Mouse (Mus musculus): ENCODE results near the gene B3galt6. TPM values are rescaled to one million over a fixed set of nuclear protein-coding genes. Genes with fewer than 3 reads are reported as not detected.
A peak's percentile ranks its signal among the peaks of the same experiment; 100 is the strongest.

B3galt6 gene
- polyA plus RNA-seq, 1 experiment from 2014 or later, result 18.2 TPM

DNA sequence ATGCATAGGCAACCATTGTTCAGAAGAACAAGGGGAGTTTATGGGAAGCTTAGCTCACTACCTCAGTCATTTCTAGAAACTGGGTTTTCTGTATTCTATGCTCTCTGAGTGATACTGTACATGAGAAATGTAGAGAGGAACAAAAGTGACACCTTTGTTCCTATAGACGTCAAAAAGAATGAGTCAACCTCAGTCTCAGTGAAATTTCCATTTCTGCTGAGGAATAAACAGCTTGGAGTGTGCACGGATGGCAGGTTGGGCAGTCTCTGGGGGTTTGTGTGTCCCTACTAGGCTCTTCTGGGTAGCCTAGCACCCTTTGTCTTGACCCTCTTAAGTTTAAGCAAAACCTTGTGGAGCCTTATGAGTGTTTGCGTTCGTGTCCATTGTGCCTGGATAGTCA, 15.9 kb upstream of the B3galt6 start:
- 97% methylated on average over 4 of the region's 4 CpGs for WGBS
- Histone ChIP-seq H3K9ac (ENCODE audit: low read depth, low read length) (no peak overlapping the region), H3K36me3 (ENCODE audit: control insufficient read depth, insufficient read depth, low read length) (peaks cover 22% of the 10 kb centered on the region; the same call in 1 of the 2 replicates), H3K9me3 (ENCODE audit: control insufficient read depth, low read length) (no peaks in the 10 kb centered on the region), H3K27me3 (ENCODE audit: control insufficient read depth, insufficient read depth, low read length) (no peaks in the 10 kb centered on the region), H3K4me2 (replicated peaks; ENCODE audit: low read depth, low read length) (no peak overlapping the region), H3K4me3 (ENCODE audit: low read depth, low read length) (no peak overlapping the region), H3K4me1 (replicated peaks; ENCODE audit: control insufficient read depth, insufficient read depth, low read length) (no peaks in the 10 kb centered on the region), H3K27ac (ENCODE audit: low read depth, low read length) (no peak overlapping the region)
- DNase-seq (ENCODE audit: low spot score) (no peak), ATAC-seq (ENCODE audit: low FRiP score) (no peak)

- no peak overlapping the region for H3K4me3 ChIP-seq (ENCODE audit: low read depth, low read length)
- no peaks in the 10 kb centered on the region for H3K9me3 ChIP-seq (ENCODE audit: control insufficient read depth, low read length)
- ATAC-seq (ENCODE audit: low FRiP score), result no peak
- DNase-seq (ENCODE audit: low spot score), result no peak
- H3K4me2 ChIP-seq (replicated peaks; ENCODE audit: low read depth, low read length), result no peak overlapping the region
- no peaks in the 10 kb centered on the region for H3K4me1 ChIP-seq (replicated peaks; ENCODE audit: control insufficient read depth, insufficient read depth, low read length)
- H3K27me3 ChIP-seq (ENCODE audit: control insufficient read depth, insufficient read depth, low read length), result no peaks in the 10 kb centered on the region
- no peak overlapping the region for H3K27ac ChIP-seq (ENCODE audit: low read depth, low read length)
- H3K36me3 ChIP-seq (ENCODE audit: control insufficient read depth, insufficient read depth, low read length), result peaks cover 29% of the 10 kb centered on the region
- 95% methylated on average over 3 of the region's 3 CpGs for WGBS
- no peak overlapping the region for H3K9ac ChIP-seq (ENCODE audit: low read depth, low read length)
Measured at GRCm38 (mm10) chr4:156004109-156004508, 11.7 kb upstream of the B3galt6 start.

DNA sequence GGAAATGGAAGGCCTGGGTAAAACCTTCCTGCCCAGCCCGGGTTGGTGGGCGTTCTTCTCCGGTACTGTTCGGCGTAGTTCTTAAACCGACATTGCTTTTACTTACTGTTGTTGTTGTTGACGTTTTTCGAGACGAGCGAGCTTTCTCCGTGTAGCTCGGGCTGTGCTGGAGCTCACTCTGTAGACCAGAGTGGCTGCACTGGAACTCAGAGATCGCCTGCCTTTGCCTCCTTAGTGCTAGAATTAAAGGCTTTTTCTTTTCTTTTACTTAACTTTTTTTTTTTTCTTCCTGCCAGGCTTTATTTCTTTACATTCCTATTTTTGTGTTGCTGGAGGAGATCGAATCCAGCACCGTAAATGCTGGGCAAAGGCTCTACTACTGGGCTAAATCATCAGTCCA, 1.2 kb upstream of the B3galt6 start:
- H3K4me2 ChIP-seq (replicated peaks; ENCODE audit: low read depth, low read length), result peak overlapping the region; percentile 60
- H3K9ac ChIP-seq (ENCODE audit: low read depth, low read length), result peak overlapping the region; percentile 72
- peaks cover 13% of the 10 kb centered on the region for H3K4me1 ChIP-seq (replicated peaks; ENCODE audit: control insufficient read depth, insufficient read depth, low read length)
- no peaks in the 10 kb centered on the region for H3K36me3 ChIP-seq (ENCODE audit: control insufficient read depth, insufficient read depth, low read length)
- H3K9me3 ChIP-seq (ENCODE audit: control insufficient read depth, low read length), result no peaks in the 10 kb centered on the region
- no peak for ATAC-seq (ENCODE audit: low FRiP score)
- H3K4me3 ChIP-seq (ENCODE audit: low read depth, low read length), result peak overlapping the region; percentile 85
- DNase-seq (ENCODE audit: low spot score), result no peak
- H3K27me3 ChIP-seq (ENCODE audit: control insufficient read depth, insufficient read depth, low read length), result no peaks in the 10 kb centered on the region
- 7% methylated on average over 15 of the region's 15 CpGs for WGBS
- peak overlapping the region; percentile 92 for H3K27ac ChIP-seq (ENCODE audit: low read depth, low read length)

- peak overlapping the region; percentile 72 for H3K9ac ChIP-seq (ENCODE audit: low read depth, low read length)
- H3K9me3 ChIP-seq (ENCODE audit: control insufficient read depth, low read length), result no peaks in the 10 kb centered on the region
- WGBS, result under 1% methylated on average over 70 of the region's 70 CpGs
- peaks cover 13% of the 10 kb centered on the region for H3K4me1 ChIP-seq (replicated peaks; ENCODE audit: control insufficient read depth, insufficient read depth, low read length)
- ATAC-seq (ENCODE audit: low FRiP score) (peak; percentile 87), DNase-seq (ENCODE audit: low spot score) (peak; percentile 96)
- peak overlapping the region; percentile 60 for H3K4me2 ChIP-seq (replicated peaks; ENCODE audit: low read depth, low read length)
- H3K27me3 ChIP-seq (ENCODE audit: control insufficient read depth, insufficient read depth, low read length), result no peaks in the 10 kb centered on the region
- no peaks in the 10 kb centered on the region for H3K36me3 ChIP-seq (ENCODE audit: control insufficient read depth, insufficient read depth, low read length)
- peak overlapping the region; percentile 85 for H3K4me3 ChIP-seq (ENCODE audit: low read depth, low read length)
- H3K27ac ChIP-seq (ENCODE audit: low read depth, low read length), result peak overlapping the region; percentile 92
Measured at GRCm38 (mm10) chr4:155992906-155993547, 578 bp upstream of the B3galt6 start.

GRCm38 (mm10) chr4:155991908-155992230, 580 bp downstream of the B3galt6 start:
- no peak; the same call in 1 of the 2 replicates for ATAC-seq (ENCODE audit: low FRiP score)
- peak overlapping the region; percentile 79 for H3K9ac ChIP-seq (ENCODE audit: low read depth, low read length)
- DNase-seq (ENCODE audit: low spot score), result no peak
- no peaks in the 10 kb centered on the region for H3K36me3 ChIP-seq (ENCODE audit: control insufficient read depth, insufficient read depth, low read length)
- H3K9me3 ChIP-seq (ENCODE audit: control insufficient read depth, low read length), result no peaks in the 10 kb centered on the region
- H3K27ac ChIP-seq (ENCODE audit: low read depth, low read length), result peak overlapping the region; percentile 86
- H3K4me1 ChIP-seq (replicated peaks; ENCODE audit: control insufficient read depth, insufficient read depth, low read length), result peaks cover 13% of the 10 kb centered on the region
- WGBS, result 33% methylated on average over 37 of the region's 37 CpGs
- peak overlapping the region; percentile 85 for H3K4me3 ChIP-seq (ENCODE audit: low read depth, low read length)
- H3K4me2 ChIP-seq (replicated peaks; ENCODE audit: low read depth, low read length), result peak overlapping the region; percentile 98
- no peaks in the 10 kb centered on the region for H3K27me3 ChIP-seq (ENCODE audit: control insufficient read depth, insufficient read depth, low read length)

DNA sequence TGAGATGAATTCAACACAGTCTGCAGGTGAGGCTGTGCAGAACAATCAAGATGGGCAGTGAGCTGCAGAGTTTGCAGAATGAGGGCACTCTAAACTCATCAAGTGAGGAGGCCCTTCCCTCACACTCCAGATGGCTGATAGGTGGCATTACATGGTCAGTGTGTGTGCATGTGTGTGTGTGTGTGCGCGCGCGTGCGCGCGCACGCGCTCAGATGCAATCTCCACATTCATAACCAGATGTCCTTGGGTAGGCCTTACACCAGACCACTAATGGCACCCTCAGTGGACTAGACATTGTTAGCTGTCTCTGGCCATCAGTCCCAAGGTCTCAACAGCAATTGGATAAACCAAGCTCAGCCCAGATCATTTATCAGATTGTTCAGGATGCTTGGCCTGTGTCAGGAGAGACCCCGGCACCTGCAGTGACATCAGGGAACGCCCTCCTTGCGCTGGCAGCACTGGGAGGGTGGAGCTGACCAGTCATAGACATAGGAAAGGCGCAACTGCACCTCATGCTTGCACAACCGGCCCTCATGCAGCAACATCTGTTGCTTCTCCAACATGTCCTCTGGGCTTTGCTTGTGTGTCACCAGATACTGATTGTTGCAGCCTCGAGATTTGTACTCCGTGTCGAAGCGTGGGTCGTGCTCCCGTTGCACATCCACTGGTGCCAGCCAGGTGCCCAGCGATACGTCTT, 1.1 kb downstream of the B3galt6 start:
- ATAC-seq (ENCODE audit: low FRiP score), result no peak; the same call in 1 of the 2 replicates
- Histone ChIP-seq H3K36me3 (ENCODE audit: control insufficient read depth, insufficient read depth, low read length) (no peaks in the 10 kb centered on the region), H3K4me1 (replicated peaks; ENCODE audit: control insufficient read depth, insufficient read depth, low read length) (peaks cover 13% of the 10 kb centered on the region), H3K9me3 (ENCODE audit: control insufficient read depth, low read length) (no peaks in the 10 kb centered on the region), H3K9ac (ENCODE audit: low read depth, low read length) (peak overlapping the region; percentile 79), H3K4me3 (ENCODE audit: low read depth, low read length) (peak overlapping the region; percentile 85), H3K27ac (ENCODE audit: low read depth, low read length) (no peak overlapping the region), H3K27me3 (ENCODE audit: control insufficient read depth, insufficient read depth, low read length) (no peaks in the 10 kb centered on the region), H3K4me2 (replicated peaks; ENCODE audit: low read depth, low read length) (peak overlapping the region; percentile 98)
- DNase-seq (ENCODE audit: low spot score), result no peak
- WGBS, result 88% methylated on average over 22 of the region's 22 CpGs

DNA sequence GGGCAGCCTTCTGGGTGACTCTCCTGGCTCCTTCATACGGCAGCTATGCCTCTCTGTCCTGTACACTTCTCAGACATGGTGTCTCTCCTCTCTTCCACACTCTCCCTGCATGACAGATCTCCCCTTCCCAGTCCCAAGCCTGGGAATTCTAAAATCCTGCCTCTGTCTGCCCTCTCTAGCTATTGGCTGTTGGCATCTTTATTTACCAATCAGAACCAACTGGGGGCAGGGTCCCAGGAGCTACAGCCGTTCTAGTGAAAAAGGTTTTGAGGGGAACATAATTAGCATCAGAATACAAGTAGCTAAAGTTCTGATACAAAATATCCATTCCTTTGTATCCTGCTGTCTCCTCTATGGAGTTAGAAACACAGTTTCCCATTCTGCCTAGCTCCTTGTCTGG, 8.7 kb downstream of the B3galt6 start:
- Histone ChIP-seq H3K4me3 (ENCODE audit: low read depth, low read length) (no peak overlapping the region), H3K4me2 (replicated peaks; ENCODE audit: low read depth, low read length) (no peak overlapping the region), H3K27ac (ENCODE audit: low read depth, low read length) (no peak overlapping the region), H3K9ac (ENCODE audit: low read depth, low read length) (no peak overlapping the region), H3K9me3 (ENCODE audit: control insufficient read depth, low read length) (no peaks in the 10 kb centered on the region), H3K4me1 (replicated peaks; ENCODE audit: control insufficient read depth, insufficient read depth, low read length) (no peaks in the 10 kb centered on the region), H3K27me3 (ENCODE audit: control insufficient read depth, insufficient read depth, low read length) (no peaks in the 10 kb centered on the region), H3K36me3 (ENCODE audit: control insufficient read depth, insufficient read depth, low read length) (no peaks in the 10 kb centered on the region)
- 16% methylated on average over 2 of the region's 2 CpGs for WGBS
- DNase-seq (ENCODE audit: low spot score) (no peak), ATAC-seq (ENCODE audit: low FRiP score) (no peak)

GRCm38 (mm10) chr4:155981436-155982082, 10.9 kb downstream of the B3galt6 start:
- Histone ChIP-seq H3K4me1 (replicated peaks; ENCODE audit: control insufficient read depth, insufficient read depth, low read length) (no peaks in the 10 kb centered on the region), H3K9me3 (ENCODE audit: control insufficient read depth, low read length) (no peaks in the 10 kb centered on the region), H3K27me3 (ENCODE audit: control insufficient read depth, insufficient read depth, low read length) (no peaks in the 10 kb centered on the region), H3K36me3 (ENCODE audit: control insufficient read depth, insufficient read depth, low read length) (no peaks in the 10 kb centered on the region), H3K9ac (ENCODE audit: low read depth, low read length) (no peak overlapping the region), H3K4me3 (ENCODE audit: low read depth, low read length) (no peak overlapping the region), H3K4me2 (replicated peaks; ENCODE audit: low read depth, low read length) (no peak overlapping the region), H3K27ac (ENCODE audit: low read depth, low read length) (no peak overlapping the region)
- WGBS, result 80% methylated on average over 12 of the region's 12 CpGs
- ATAC-seq (ENCODE audit: low FRiP score) (no peak), DNase-seq (ENCODE audit: low spot score) (no peak)
